Mouse (Mus musculus): ENCODE results near the gene Mns1. TPM values are rescaled to one million over a fixed set of nuclear protein-coding genes. Genes with fewer than 3 reads are reported as not detected.

Mns1 gene
- polyA plus RNA-seq, 1 experiment from 2014 or later: 87.9 TPM

DNA sequence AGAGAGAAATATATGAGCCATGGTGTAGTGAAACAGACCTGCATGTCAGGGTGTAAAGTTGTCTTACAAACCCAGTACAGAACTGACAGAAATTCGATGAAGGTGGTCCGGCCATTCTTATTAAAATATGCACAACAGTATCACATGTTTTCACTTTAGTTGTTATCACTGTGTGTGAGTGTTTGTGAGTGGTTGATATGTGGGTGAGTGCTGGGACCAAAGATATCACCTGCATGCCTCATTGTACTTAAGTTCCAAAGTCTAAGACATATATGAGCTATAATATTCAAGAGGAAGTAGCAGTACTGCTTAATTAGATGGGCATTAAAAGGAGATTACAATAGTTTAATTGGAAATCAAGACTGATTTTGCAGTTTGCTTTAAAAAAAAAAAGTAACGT lies 17.3 kb upstream of the Mns1 start:
- Histone ChIP-seq H3K27me3 (ENCODE audit: control insufficient read depth, insufficient read depth, low read depth, low read length) (no peaks in the 10 kb centered on the region), H3K4me3 (ENCODE audit: low read depth, low read length) (no peak overlapping the region), H3K27ac (ENCODE audit: low read length) (no peak overlapping the region), H3K4me2 (ENCODE audit: low read depth, low read length) (peak overlapping the region; percentile 15; the same call in 1 of the 2 replicates), H3K4me1 (ENCODE audit: control insufficient read depth, low read depth, low read length) (peaks cover 22% of the 10 kb centered on the region), H3K9me3 (replicated peaks; ENCODE audit: control insufficient read depth, low read length) (no peaks in the 10 kb centered on the region), H3K9ac (ENCODE audit: low read depth, low read length) (no peak overlapping the region), H3K36me3 (ENCODE audit: control insufficient read depth, insufficient read depth) (no peaks in the 10 kb centered on the region)
- WGBS (ENCODE audit: insufficient replicate concordance): 40% methylated on average over 3 of the region's 3 CpGs
- ATAC-seq (ENCODE audit: low read depth): peak; percentile 78

- no peak overlapping the region for H3K4me3 ChIP-seq (ENCODE audit: low read depth, low read length)
- WGBS (ENCODE audit: insufficient replicate concordance): 66% methylated on average over 11 of the region's 11 CpGs
- ATAC-seq (ENCODE audit: low read depth): no peak
Observed at GRCm38 (mm10) chr9:72422284-72422683, 15.5 kb upstream of the Mns1 start.

DNA sequence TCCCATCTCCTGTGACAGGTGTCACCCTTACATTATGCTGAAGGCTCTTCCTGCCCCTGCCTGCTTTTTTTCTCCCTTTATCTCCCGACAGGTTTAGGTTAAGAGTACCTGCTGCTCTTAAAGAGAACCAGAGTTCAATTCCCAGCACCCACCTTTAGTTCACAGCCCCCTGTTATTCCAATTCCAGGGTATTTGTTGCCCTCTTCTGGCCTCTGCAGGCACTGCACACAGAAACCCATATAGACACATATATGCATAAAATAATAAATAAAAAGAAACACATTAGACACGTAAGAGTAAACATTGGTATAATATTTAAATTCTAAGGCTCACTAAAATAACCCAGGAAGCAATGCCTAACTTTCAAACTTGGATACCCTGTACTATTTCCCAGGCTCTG lies 15.1 kb upstream of the Mns1 start:
- Histone ChIP-seq H3K9me3 (replicated peaks; ENCODE audit: control insufficient read depth, low read length) (no peaks in the 10 kb centered on the region), H3K4me1 (ENCODE audit: control insufficient read depth, low read depth, low read length) (peaks cover 24% of the 10 kb centered on the region), H3K4me2 (ENCODE audit: low read depth, low read length) (no peak overlapping the region), H3K9ac (ENCODE audit: low read depth, low read length) (no peak overlapping the region), H3K27ac (ENCODE audit: low read length) (no peak overlapping the region), H3K4me3 (ENCODE audit: low read depth, low read length) (no peak overlapping the region), H3K27me3 (ENCODE audit: control insufficient read depth, insufficient read depth, low read depth, low read length) (no peaks in the 10 kb centered on the region), H3K36me3 (ENCODE audit: control insufficient read depth, insufficient read depth) (no peaks in the 10 kb centered on the region)
- 79% methylated on average over 2 of the region's 2 CpGs for WGBS (ENCODE audit: insufficient replicate concordance)
- no peak for ATAC-seq (ENCODE audit: low read depth)

More at GRCm38 (mm10) chr9:72422284-72422683, 15.5 kb upstream of the Mns1 start:
- Histone ChIP-seq H3K27ac (ENCODE audit: low read length) (no peak overlapping the region), H3K27me3 (ENCODE audit: control insufficient read depth, insufficient read depth, low read depth, low read length) (no peaks in the 10 kb centered on the region), H3K9ac (ENCODE audit: low read depth, low read length) (no peak overlapping the region), H3K36me3 (ENCODE audit: control insufficient read depth, insufficient read depth) (no peaks in the 10 kb centered on the region), H3K9me3 (replicated peaks; ENCODE audit: control insufficient read depth, low read length) (no peaks in the 10 kb centered on the region), H3K4me1 (ENCODE audit: control insufficient read depth, low read depth, low read length) (peaks cover 24% of the 10 kb centered on the region), H3K4me2 (ENCODE audit: low read depth, low read length) (no peak overlapping the region)

DNA sequence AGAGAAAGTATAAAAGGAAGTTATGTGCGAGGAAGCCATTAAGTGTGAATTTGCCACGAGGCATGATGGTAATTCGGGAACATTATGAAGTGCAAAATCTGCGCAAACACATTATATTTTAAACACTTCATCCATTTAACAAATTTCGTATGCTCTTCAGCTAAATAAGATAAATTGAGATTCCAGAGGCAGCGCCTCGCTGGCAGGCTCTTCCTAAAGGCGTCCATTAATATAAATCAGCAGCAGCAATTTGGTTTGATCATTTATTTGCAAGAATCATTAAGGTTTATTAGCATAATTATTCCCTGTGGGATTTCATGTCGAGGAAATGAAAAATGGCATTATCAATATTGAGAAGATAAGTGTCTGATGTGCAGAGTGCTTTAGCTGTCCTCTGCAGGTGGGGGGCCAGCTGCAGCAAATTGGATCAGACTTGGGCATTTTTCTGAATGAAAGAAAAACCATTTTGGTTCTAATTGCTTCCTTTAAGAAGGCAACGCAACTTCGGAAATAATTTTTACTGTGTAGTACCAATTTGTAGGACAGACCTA lies 12.4 kb upstream of the Mns1 start:
- Histone ChIP-seq H3K36me3 (ENCODE audit: control insufficient read depth, insufficient read depth) (no peaks in the 10 kb centered on the region), H3K27me3 (ENCODE audit: control insufficient read depth, insufficient read depth, low read depth, low read length) (no peaks in the 10 kb centered on the region), H3K4me1 (ENCODE audit: control insufficient read depth, low read depth, low read length) (peaks cover 14% of the 10 kb centered on the region), H3K9ac (ENCODE audit: low read depth, low read length) (no peak overlapping the region), H3K27ac (ENCODE audit: low read length) (no peak overlapping the region), H3K4me2 (ENCODE audit: low read depth, low read length) (no peak overlapping the region), H3K9me3 (replicated peaks; ENCODE audit: control insufficient read depth, low read length) (no peaks in the 10 kb centered on the region), H3K4me3 (ENCODE audit: low read depth, low read length) (no peak overlapping the region)
- WGBS (ENCODE audit: insufficient replicate concordance): 71% methylated on average over 11 of the region's 11 CpGs
- ATAC-seq (ENCODE audit: low read depth): no peak

DNA sequence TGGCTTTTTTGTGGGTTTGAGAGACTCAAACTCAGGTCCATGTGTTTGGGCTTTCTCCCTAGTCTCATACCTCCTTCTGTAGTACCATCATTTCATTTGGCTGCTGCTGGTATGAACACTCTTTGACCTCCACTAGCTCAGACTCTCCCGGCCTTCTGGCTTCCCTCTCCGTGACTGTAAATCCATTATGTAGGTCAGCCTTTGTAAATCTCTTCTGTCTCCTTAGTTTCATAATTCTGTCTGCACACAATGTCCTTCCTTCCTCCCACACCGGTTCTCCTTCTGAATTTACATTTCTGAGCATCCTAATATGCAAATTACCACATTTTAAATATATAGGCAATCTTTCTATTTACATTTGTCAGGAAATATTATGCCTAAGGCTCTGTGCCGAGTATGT lies 9.9 kb upstream of the Mns1 start:
- 51% methylated on average over 4 of the region's 4 CpGs for WGBS (ENCODE audit: insufficient replicate concordance)
- Histone ChIP-seq H3K9me3 (replicated peaks; ENCODE audit: control insufficient read depth, low read length) (no peaks in the 10 kb centered on the region), H3K4me3 (ENCODE audit: low read depth, low read length) (no peak overlapping the region), H3K36me3 (ENCODE audit: control insufficient read depth, insufficient read depth) (no peaks in the 10 kb centered on the region), H3K4me2 (ENCODE audit: low read depth, low read length) (no peak overlapping the region), H3K27me3 (ENCODE audit: control insufficient read depth, insufficient read depth, low read depth, low read length) (no peaks in the 10 kb centered on the region), H3K27ac (ENCODE audit: low read length) (no peak overlapping the region), H3K9ac (ENCODE audit: low read depth, low read length) (no peak overlapping the region), H3K4me1 (ENCODE audit: control insufficient read depth, low read depth, low read length) (peaks cover 2% of the 10 kb centered on the region; the same call in 1 of the 2 replicates)
- no peak for ATAC-seq (ENCODE audit: low read depth)

DNA sequence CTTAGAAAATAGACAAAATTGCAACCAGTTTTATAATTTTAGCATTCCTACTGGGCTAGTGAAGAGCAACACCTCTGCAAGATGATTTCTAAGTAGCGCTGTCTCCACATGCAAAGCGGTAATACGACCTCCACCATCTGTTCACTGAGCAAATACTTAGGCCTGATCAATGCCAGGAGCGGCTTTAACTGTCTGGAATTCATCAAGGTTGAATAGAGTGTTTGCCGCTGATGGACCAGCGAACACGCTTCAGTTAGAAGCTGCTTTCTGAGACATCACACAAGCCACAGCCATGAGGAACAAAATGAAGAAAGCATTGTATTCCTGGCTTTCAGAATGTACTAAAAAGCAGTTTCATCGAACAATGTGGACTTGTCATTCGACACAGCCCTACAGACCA lies 2.9 kb upstream of the Mns1 start:
- Histone ChIP-seq H3K27ac (ENCODE audit: low read length) (no peak overlapping the region), H3K9me3 (replicated peaks; ENCODE audit: control insufficient read depth, low read length) (no peaks in the 10 kb centered on the region), H3K9ac (ENCODE audit: low read depth, low read length) (no peak overlapping the region), H3K4me1 (ENCODE audit: control insufficient read depth, low read depth, low read length) (peaks cover 6% of the 10 kb centered on the region), H3K4me3 (ENCODE audit: low read depth, low read length) (no peak overlapping the region), H3K27me3 (ENCODE audit: control insufficient read depth, insufficient read depth, low read depth, low read length) (no peaks in the 10 kb centered on the region), H3K4me2 (ENCODE audit: low read depth, low read length) (no peak overlapping the region), H3K36me3 (ENCODE audit: control insufficient read depth, insufficient read depth) (no peaks in the 10 kb centered on the region)
- ATAC-seq (ENCODE audit: low read depth): no peak
- 78% methylated on average over 9 of the region's 9 CpGs for WGBS (ENCODE audit: insufficient replicate concordance)

- no peak for ATAC-seq (ENCODE audit: low read depth)
- peak overlapping the region; percentile 72 for H3K9ac ChIP-seq (ENCODE audit: low read depth, low read length)
- H3K4me1 ChIP-seq (ENCODE audit: control insufficient read depth, low read depth, low read length): peaks cover 26% of the 10 kb centered on the region
- H3K36me3 ChIP-seq (ENCODE audit: control insufficient read depth, insufficient read depth): peaks cover 7% of the 10 kb centered on the region
- 2% methylated on average over 9 of the region's 9 CpGs for WGBS (ENCODE audit: insufficient replicate concordance)
- H3K4me3 ChIP-seq (ENCODE audit: low read depth, low read length): peak overlapping the region; percentile 77
- peak overlapping the region; percentile 96 for H3K4me2 ChIP-seq (ENCODE audit: low read depth, low read length)
- no peaks in the 10 kb centered on the region for H3K27me3 ChIP-seq (ENCODE audit: control insufficient read depth, insufficient read depth, low read depth, low read length)
- H3K9me3 ChIP-seq (replicated peaks; ENCODE audit: control insufficient read depth, low read length): no peaks in the 10 kb centered on the region
- peak overlapping the region; percentile 87 for H3K27ac ChIP-seq (ENCODE audit: low read length)
Observed at GRCm38 (mm10) chr9:72438749-72439148, 938 bp downstream of the Mns1 start.

GRCm38 (mm10) chr9:72440358-72440757 lies 2.5 kb downstream of the Mns1 start:
- WGBS (ENCODE audit: insufficient replicate concordance): 32% methylated on average over 4 of the region's 4 CpGs
- Histone ChIP-seq H3K36me3 (ENCODE audit: control insufficient read depth, insufficient read depth) (peaks cover 17% of the 10 kb centered on the region), H3K4me2 (ENCODE audit: low read depth, low read length) (peak overlapping the region; percentile 79), H3K4me1 (ENCODE audit: control insufficient read depth, low read depth, low read length) (peaks cover 26% of the 10 kb centered on the region), H3K9ac (ENCODE audit: low read depth, low read length) (peak overlapping the region; percentile 55), H3K9me3 (replicated peaks; ENCODE audit: control insufficient read depth, low read length) (no peaks in the 10 kb centered on the region), H3K27ac (ENCODE audit: low read length) (peak overlapping the region; percentile 97), H3K27me3 (ENCODE audit: control insufficient read depth, insufficient read depth, low read depth, low read length) (no peaks in the 10 kb centered on the region), H3K4me3 (ENCODE audit: low read depth, low read length) (peak overlapping the region; percentile 58)
- ATAC-seq (ENCODE audit: low read depth): no peak

- H3K4me1 ChIP-seq (ENCODE audit: control insufficient read depth, low read depth, low read length): peaks cover 28% of the 10 kb centered on the region
- ATAC-seq (ENCODE audit: low read depth): peak; percentile 58
- H3K27me3 ChIP-seq (ENCODE audit: control insufficient read depth, insufficient read depth, low read depth, low read length): no peaks in the 10 kb centered on the region
- H3K9ac ChIP-seq (ENCODE audit: low read depth, low read length): peak overlapping the region; percentile 70
- H3K27ac ChIP-seq (ENCODE audit: low read length): peak overlapping the region; percentile 97
- H3K4me3 ChIP-seq (ENCODE audit: low read depth, low read length): peak overlapping the region; percentile 58
- 25% methylated on average over 8 of the region's 8 CpGs for WGBS (ENCODE audit: insufficient replicate concordance)
- peaks cover 24% of the 10 kb centered on the region for H3K36me3 ChIP-seq (ENCODE audit: control insufficient read depth, insufficient read depth)
- no peaks in the 10 kb centered on the region for H3K9me3 ChIP-seq (replicated peaks; ENCODE audit: control insufficient read depth, low read length)
- peak overlapping the region; percentile 79 for H3K4me2 ChIP-seq (ENCODE audit: low read depth, low read length)
Observed at GRCm38 (mm10) chr9:72440948-72441926, 3.4 kb downstream of the Mns1 start.
